Comparison of ENCODE assay signal across 13 mouse cellular contexts in genomic region chr6:119201575-119201974, GRCm38 (mm10). TPM values are rescaled to one million over a fixed set of nuclear protein-coding genes. Genes with fewer than 3 reads are reported as not detected.
"Had no signal": no experiment of that assay in that cellular context is flagged by ENCODE, and none has a peak within 500 bp of the region (broad histone marks: within the 10 kb centered on the region; RNA-seq: fewer than 3 reads in every experiment).

No protein-coding gene starts in this region.

- H3K27me3 ChIP-seq: limb, embryonic 15.5 days; liver, embryonic 13.5 days; midbrain, embryonic 12.5 days had no signal

- DNase-seq: kidney, postnatal 36 days; layer of hippocampus, adult 9-11 months; layer of hippocampus, postnatal 36 days; liver, embryonic 13.5 days; lung, adult 18-20 months; right cerebral cortex, postnatal 14 days; thymus, postnatal 36 days had no signal

- H3K27ac ChIP-seq: kidney, postnatal 0 days; limb, embryonic 15.5 days; liver, embryonic 13.5 days; midbrain, embryonic 12.5 days had no signal

- H3K9me3 ChIP-seq: limb, embryonic 15.5 days; liver, embryonic 13.5 days; midbrain, embryonic 12.5 days had no signal

- ATAC-seq: midbrain, embryonic 16.5 days had no signal

- H3K4me3 ChIP-seq: limb, embryonic 15.5 days; liver, embryonic 13.5 days; midbrain, embryonic 12.5 days had no signal

- H3K4me2 ChIP-seq: limb, embryonic 15.5 days; liver, embryonic 13.5 days; midbrain, embryonic 12.5 days had no signal

- H3K9ac ChIP-seq: limb, embryonic 15.5 days; liver, embryonic 13.5 days; midbrain, embryonic 12.5 days had no signal

RNA-seq across cellular contexts. Expression of gene Cacna2d4, which starts 34.8 kb away (rescaled TPM):
- polyA plus RNA-seq: kidney, postnatal 0 days; liver, embryonic 13.5 days; lung, embryonic 16.5 days; stomach, embryonic 16.5 days had no signal
